Mouse (Mus musculus): Measurements from ENCODE around the gene Gm36864.
"Not testable (repeated sequence)": the region's sequence is repeated elsewhere in the genome, so short reads cannot be mapped to it uniquely, and the experiment has no call there.

Gm36864 gene

DNA sequence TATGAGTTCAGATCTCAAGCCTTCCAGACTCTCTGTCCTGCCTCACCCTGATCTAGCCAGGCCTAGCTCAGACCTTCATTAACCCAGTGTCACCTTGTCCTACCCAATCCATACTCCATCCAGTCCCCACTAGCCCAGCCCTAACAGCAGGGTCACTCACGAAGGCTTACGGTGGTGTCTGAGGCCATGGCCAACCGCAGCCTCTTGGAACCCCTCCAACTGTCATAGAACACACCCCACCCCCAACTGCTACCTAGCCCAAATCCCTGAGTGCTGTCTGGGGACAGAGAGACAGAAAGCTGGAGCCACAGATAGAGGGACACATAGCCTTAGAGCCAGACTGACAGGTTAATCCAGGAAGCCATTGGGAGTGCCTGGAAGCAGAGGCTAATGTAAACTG is at the start of gene Gm36864:
Gene Gm36864 (plus strand): TSS at position 269 of the 400 bp plus-strand sequence.
- no peak for DNase-seq (ENCODE audit: low read depth in 1 of 2, low spot score in 2 of 2)

GRCm38 (mm10) chr7:44186516-44186915 is 49.5 kb upstream of the Gm36864 start:
- DNase-seq (ENCODE audit: low read depth in 1 of 2, low spot score in 2 of 2): not testable (repeated sequence)

- not testable (repeated sequence) for DNase-seq (ENCODE audit: low read depth in 1 of 2, low spot score in 2 of 2)
Measured at GRCm38 (mm10) chr7:44187936-44188335, 48.0 kb upstream of the Gm36864 start, which contains the start of gene Klk1b24. Gene Klk1b24, plus strand, starts transcription at chr7:44188236.

- not testable (repeated sequence) for DNase-seq (ENCODE audit: low read depth in 1 of 2, low spot score in 2 of 2)
Measured at GRCm38 (mm10) chr7:44193466-44193865, 42.5 kb upstream of the Gm36864 start.

DNA sequence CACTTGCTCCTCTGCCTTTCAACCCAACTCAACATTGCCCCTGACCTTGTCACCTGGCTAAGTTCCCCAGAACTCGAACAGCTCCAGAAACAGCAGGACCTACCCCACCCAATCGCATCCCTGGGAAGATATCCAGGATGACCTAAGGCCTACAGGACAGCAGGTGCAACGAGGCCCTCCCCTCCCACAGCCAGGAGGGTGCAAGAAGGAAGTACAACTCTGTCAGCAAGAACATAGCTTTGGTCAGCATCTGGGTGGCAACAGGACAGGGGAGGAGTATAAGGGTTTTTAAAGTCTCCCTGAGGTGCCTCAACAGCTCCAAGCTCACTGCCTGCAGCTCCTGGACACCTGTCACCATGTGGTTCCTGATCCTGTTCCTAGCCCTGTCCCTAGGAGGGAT is 38.1 kb upstream of the Gm36864 start, which contains the start of gene Klk1b3:
Gene Klk1b3 (plus strand): TSS at position 301 of the 400 bp plus-strand sequence.
- DNase-seq (ENCODE audit: low read depth in 1 of 2, low spot score in 2 of 2): no peak

GRCm38 (mm10) chr7:44207135-44207534 is 28.8 kb upstream of the Gm36864 start, which contains the start of gene Klk1b4:
Gene Klk1b4, plus strand, starts transcription at chr7:44207435.
- DNase-seq (ENCODE audit: low read depth in 1 of 2, low spot score in 2 of 2): not testable (repeated sequence)

DNA sequence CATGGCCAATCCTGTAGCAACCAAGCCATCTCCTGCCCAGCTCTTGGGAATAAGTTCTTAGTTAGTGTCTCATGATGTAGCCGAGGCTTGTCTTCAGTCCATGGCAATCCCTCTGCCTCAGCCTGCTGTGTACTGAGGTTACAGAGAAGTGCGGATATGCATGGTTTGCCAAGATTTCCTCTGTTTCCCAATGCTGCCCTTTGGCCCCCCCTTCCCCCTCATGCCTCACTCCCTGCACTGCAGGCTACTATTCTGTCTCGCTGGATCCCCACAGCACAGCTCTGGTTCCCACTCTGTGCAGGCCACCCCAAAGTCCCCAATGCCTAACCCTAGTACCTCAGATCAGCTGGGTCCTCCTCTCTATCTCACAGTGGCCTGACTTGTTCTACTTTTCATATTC is 27.7 kb upstream of the Gm36864 start:
- DNase-seq (ENCODE audit: low read depth in 1 of 2, low spot score in 2 of 2): no peak

- DNase-seq (ENCODE audit: low read depth in 1 of 2, low spot score in 2 of 2): no peak
Measured at GRCm38 (mm10) chr7:44215645-44216044, 20.3 kb upstream of the Gm36864 start, which contains the start of gene Klk1b5. Gene Klk1b5, plus strand, starts transcription at chr7:44215945.

DNA sequence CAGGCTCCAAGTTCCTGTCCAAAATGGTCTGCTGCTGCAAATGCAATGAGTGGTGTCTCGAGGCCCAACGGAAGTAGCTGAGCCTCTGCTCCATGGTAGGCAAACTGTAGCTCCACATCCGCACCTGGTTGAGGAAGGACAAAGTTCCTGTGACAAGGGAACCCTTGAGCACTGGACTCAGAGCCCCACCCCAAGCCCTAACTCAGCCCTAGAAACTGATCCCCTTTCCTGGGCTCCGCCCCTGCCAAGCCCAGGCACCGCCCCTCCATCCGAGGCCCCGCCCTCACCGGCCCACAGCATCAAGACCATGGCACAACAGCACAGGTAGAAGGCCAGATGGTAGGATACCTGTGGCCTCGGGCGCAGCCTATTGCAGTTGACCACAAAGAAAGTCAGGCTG is 14.4 kb upstream of the Gm36864 start:
- not testable (repeated sequence) for DNase-seq (ENCODE audit: low read depth in 1 of 2, low spot score in 2 of 2)

- DNase-seq (ENCODE audit: low read depth in 1 of 2, low spot score in 2 of 2): not testable (repeated sequence)
Measured at GRCm38 (mm10) chr7:44222335-44222734, 13.6 kb upstream of the Gm36864 start.

- DNase-seq (ENCODE audit: low read depth in 1 of 2, low spot score in 2 of 2): no peak
Measured at GRCm38 (mm10) chr7:44225076-44225475, 10.9 kb upstream of the Gm36864 start, which contains the start of gene Klk1. Gene Klk1, plus strand, starts transcription at chr7:44225360.

DNA sequence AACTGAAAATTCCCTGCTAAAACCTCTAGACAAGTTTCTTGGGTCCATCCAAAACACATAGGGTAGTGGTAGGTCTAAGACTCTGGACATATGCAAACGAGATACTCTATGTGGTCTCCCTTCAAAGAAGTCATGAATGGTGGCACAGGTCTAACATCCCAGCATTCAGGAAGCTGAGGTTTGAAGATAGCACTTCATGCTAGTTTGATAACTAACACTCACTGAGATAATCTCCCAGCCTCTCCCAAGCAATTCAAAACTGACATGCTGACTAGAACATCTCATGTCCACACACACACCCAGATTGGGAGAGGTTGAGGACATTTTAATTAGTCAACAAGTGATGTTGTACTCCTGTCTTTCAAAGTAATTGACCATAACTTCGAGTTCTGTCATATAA is 3.9 kb downstream of the Gm36864 start:
- DNase-seq (ENCODE audit: low read depth in 1 of 2, low spot score in 2 of 2): no peak

DNA sequence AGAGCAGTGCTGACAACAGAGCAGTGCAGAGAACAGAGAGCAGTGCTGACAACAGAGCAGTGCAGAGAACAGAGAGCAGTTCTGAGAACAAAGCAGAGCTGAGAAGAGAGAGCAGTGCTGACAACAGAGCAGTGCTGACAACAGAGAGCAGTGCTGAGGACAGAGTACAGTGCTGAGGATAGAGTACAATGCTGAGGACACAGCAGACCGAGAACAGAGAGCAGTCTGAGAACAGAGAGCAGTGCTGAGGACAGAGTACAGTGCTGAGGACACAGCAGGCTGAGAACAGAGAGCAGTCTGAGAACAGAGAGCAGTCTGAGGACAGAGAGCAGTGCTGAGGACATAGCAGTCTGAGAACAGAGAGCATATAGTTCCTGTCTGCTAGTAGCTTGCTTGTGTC is 4.7 kb downstream of the Gm36864 start:
- DNase-seq (ENCODE audit: low read depth in 1 of 2, low spot score in 2 of 2): no peak

- DNase-seq (ENCODE audit: low read depth in 1 of 2, low spot score in 2 of 2): no peak
Measured at GRCm38 (mm10) chr7:44241163-44241562, 5.2 kb downstream of the Gm36864 start.

GRCm38 (mm10) chr7:44244080-44244479 is 8.1 kb downstream of the Gm36864 start:
- no peak for DNase-seq (ENCODE audit: low read depth in 1 of 2, low spot score in 2 of 2)

DNA sequence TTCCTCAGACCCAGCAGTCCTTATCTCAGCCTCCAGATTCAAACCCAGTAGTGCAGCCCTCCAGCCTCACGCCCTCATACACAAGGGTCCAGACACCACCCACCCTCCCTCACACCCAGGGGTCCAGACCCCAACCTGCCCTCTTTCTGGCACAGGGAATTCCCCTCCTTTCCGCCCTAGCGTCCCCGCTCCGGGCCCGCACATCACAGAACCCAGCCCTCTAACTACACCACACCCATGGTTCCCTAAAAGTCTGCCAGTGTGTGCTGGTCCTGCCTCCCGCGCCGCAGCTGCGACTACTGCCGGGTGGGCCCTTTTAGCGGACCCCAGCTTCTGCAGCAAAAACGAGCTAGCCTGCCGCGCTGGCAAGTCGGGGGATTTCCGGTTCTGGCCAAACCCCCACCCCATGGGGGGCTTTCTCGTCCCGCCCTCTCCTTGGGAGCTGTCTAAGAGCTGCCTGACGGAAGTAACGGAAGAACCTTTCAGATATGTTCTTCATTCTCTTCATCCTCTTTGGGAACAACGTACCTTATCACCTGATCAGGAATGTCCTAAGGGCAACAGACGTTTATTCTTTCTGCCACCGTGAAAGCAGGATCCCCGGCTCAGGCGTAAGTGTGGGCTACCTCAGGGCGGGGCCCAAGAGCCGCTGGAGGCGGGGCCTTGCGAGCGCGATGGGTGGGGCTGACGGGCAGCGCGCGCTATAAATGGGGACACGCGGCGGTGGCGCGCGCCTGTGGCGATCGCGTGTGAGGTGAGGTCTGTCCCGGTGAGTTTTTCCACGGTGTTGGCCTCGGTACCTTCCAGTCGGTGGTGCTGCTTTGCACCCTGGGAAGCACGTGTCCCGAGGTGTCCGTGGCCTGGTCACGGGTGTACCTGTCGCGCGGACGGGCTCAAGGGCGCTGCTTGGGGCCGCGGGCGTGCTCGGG is 10.3 kb downstream of the Gm36864 start, which contains the start of the genes 1700028J19Rik and 2410002F23Rik:
Gene 1700028J19Rik (minus strand): TSS at position 641 of the 929 bp plus-strand sequence.
Gene 2410002F23Rik (plus strand): TSS at position 668 of the 929 bp plus-strand sequence.
- peak; percentile 66 to 88 for DNase-seq (ENCODE audit: low read depth in 1 of 2, low spot score in 2 of 2)

- DNase-seq (ENCODE audit: low read depth in 1 of 2, low spot score in 2 of 2): peak in 1 of 2 experiments; percentile 7
Measured at GRCm38 (mm10) chr7:44246984-44247470, 11.1 kb downstream of the Gm36864 start.

DNA sequence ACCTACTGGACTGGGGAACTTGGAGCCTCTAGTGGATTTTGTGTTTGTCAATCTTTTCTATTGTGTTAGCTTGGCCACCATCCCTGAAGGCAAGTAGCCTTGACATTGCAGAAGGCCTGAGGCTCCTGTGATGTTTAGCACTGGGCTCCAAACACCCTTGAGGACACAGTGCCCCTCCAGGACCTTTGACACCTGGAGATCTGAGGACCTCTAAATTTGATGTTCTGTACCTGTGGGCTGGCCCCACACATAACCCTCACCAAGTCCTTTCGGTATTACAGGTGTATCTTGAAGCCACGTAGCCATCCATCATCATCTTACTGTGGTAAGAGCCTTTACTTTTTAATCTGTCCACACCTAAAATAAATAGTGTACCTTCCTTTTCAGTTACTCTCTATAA is 12.0 kb downstream of the Gm36864 start:
- DNase-seq (ENCODE audit: low read depth in 1 of 2, low spot score in 2 of 2): no peak

GRCm38 (mm10) chr7:44249248-44249647 is 13.3 kb downstream of the Gm36864 start:
- no peak for DNase-seq (ENCODE audit: low read depth in 1 of 2, low spot score in 2 of 2)

- not testable (repeated sequence) for DNase-seq (ENCODE audit: low read depth in 1 of 2, low spot score in 2 of 2)
Measured at GRCm38 (mm10) chr7:44250732-44251275, 14.8 kb downstream of the Gm36864 start.

GRCm38 (mm10) chr7:44253023-44253616 is 17.1 kb downstream of the Gm36864 start:
- DNase-seq (ENCODE audit: low read depth in 1 of 2, low spot score in 2 of 2): no peak
